Mouse (Mus musculus) left cerebral cortex, adult 8-10 months (tissue): ENCODE measurements around the gene Chd1l. TPM values are rescaled to one million over a fixed set of nuclear protein-coding genes. Genes with fewer than 3 reads are reported as not detected.

Experiments used
- DNase-seq, 2 experiments: peaks; one replicate each; pipeline ENCODE4 v3.0.0; 2022; ENCODE audit warnings: low spot score in 2 of 2
- total RNA-seq, 4 experiments: library from RNA; stranded (reverse); gene quantifications; 2 replicates each; pipeline ENCODE4 v1.2.4; 2022

The Chd1l gene
- total RNA-seq, 4 experiments from 2014 or later, result 7.8 to 10.5 (median 8.6) TPM

DNA sequence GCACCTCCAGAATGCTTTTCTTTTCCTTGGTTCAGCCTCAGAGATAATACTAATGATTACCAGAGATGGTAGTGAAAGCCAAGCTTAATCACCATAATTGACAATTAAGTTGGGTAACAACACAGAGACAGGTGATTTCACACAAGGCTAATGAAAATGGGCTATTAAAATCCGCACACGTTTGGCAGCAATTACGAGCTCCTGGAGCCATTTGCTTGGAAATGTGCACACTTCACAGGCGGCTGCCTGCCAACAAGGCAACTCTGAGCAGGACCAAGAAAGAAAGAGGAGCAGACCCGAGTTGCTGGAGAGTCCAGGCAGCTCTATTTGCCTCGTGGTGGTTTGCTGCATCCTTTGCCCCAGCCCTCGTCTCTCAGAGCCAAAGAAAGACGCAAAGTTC is 84.5 kb downstream of the Chd1l start:
- no peak for DNase-seq

DNA sequence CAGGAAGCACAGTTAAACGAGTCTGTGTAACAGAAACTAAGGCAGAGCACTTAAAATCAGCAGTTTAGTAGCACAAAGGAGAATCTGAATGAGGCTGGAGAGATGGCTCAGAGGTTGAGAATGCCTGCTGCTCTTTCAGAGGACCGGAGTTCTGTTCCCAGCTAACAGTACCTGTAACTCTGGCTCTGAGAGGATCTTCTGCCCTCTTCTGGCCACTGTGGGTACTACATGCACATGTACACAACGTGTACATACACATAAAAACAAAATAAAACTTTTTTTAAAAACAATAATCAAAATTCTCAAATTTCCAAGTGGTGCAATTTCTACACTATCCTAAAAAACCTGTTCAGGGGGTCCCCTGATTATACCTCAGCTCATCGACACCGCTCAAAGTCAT is 85.2 kb downstream of the Chd1l start:
- no peak for DNase-seq

DNA sequence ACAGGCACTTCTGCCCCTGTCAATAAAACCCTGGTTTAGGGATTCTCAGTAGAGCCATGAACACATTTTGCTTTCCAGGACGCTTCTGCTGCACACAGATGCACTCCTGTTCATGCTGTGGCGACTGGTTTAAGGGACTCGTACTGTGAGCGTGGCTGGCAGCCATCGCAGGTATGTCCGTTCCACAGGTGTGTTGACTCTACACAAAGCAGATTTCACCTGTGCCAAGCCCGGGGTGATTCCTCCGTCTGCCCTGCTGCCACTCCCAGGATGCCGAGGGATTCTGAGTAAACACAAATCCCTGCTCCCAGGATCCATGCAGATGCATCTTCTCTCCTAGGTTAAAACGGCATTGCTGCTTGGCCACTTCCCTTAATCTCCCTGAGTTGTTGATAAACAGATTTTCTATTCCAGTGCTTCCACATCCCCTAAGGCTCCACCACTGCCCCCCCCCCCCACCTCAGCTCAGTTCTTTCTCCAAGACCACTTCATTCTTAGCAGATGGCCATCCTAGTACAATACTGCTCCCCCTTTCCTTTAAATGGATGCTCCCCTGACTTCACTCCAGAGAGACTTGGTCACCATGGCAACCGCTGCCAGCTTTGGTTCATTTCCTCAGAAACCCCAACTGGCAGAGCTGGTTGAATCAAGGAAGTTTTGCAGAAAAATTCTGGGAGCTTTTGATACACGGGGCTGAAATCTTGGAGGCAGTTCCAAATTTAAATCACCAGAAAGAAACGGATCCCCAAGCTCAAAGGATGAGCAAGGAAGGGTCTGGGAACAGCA is 87.9 kb downstream of the Chd1l start:
- peak; percentile 45 to 85 for DNase-seq

DNA sequence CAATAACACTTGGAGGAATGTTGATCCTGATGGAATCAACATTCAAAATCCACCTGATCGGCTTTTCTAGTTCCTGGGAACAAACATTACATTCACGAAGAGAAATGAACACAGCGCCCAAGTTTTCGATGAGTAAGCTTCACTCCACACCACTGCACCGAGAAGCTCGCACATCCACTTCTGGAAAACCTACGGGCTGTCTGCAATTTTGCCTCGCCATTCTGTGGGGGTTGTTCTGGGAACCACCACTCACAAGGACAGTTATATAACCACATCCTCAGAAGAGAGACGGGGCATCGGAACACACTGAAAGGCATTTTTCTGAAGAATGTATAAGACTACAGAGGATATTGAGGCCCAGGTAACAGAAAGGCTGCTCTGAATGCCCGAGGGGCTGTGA is 90.1 kb downstream of the Chd1l start:
- DNase-seq, result peak in 1 of 2 experiments; percentile 31

DNA sequence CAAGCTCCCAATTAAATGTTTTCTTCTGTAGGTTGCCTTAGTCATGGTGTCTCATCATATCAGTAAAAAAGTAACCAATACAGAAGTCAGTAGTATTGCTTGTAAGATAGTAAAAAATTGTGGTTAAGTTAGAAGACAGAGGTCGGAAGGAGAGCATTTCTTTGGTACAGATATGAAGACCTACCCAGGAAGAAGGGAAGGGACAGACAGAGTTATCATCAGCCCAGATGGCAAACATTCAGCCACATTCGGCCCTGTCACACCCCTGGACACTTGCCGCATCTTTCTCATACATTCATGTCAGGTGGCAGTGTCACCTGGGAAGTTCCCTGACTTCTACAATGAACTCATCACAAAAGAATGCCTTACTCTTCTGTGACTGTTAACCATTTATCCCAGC is 97.7 kb downstream of the Chd1l start:
- DNase-seq, result no peak

Other genes starting within 250 kb of the Chd1l start
- gene Olfr1402, start 188.2 kb downstream of the Chd1l start, total RNA-seq, result not detected
- gene Fmo5, start 18.6 kb upstream of the Chd1l start, total RNA-seq, result 1 to 10 TPM; 4.2 to 4.8 (median 4.3) TPM
- gene Prkab2, start 48.0 kb upstream of the Chd1l start, total RNA-seq, result 10 to 100 TPM; 27.4 to 28.4 (median 27.6) TPM
- not detected for gene Gm17651, start 64.5 kb upstream of the Chd1l start, total RNA-seq